Mouse (Mus musculus) ES-Bruce4 (cell line): ENCODE measurements around the gene Mllt10. TPM values are rescaled to one million over a fixed set of nuclear protein-coding genes. Genes with fewer than 3 reads are reported as not detected.

Source experiments
- H3K27ac ChIP-seq: 2 replicates; pipeline ENCODE4 v1.5.1; 2012; ENCODE audit warnings: low read length, inconsistent platforms; ENCODE audit not compliant: insufficient read depth
- H3K27me3 ChIP-seq: 2 replicates; pipeline ENCODE4 v1.6.1; 2012; ENCODE audit warnings: mild to moderate bottlenecking, low read length, inconsistent platforms; ENCODE audit not compliant: control insufficient read depth, poor library complexity, insufficient read depth, severe bottlenecking
- H3K36me3 ChIP-seq: 2 replicates; pipeline ENCODE4 v1.6.1; 2012; ENCODE audit warnings: inconsistent platforms, mild to moderate bottlenecking, low read length, moderate library complexity; ENCODE audit not compliant: control insufficient read depth, poor library complexity, insufficient read depth, severe bottlenecking
- H3K4me1 ChIP-seq: one replicate; pipeline ENCODE4 v1.8.1; 2011; ENCODE audit warnings: low read length; ENCODE audit not compliant: control insufficient read depth, insufficient read depth
- H3K4me3 ChIP-seq: 2 replicates; pipeline ENCODE4 v1.5.1; 2011; ENCODE audit warnings: low read depth, mild to moderate bottlenecking, low read length
- H3K9ac ChIP-seq: 2 replicates; pipeline ENCODE4 v1.6.1; 2012; ENCODE audit warnings: low read depth, mild to moderate bottlenecking, inconsistent platforms; ENCODE audit not compliant: poor library complexity, severe bottlenecking
- H3K9me3 ChIP-seq: replicated peaks from 2 replicates; pipeline ENCODE4 v1.6.1; 2012; ENCODE audit warnings: mild to moderate bottlenecking, low read length, inconsistent platforms; ENCODE audit not compliant: control insufficient read depth, poor library complexity, insufficient read depth, severe bottlenecking
- CTCF ChIP-seq: IDR thresholded peaks from one replicate; pipeline ENCODE4 v1.8.1; 2011; ENCODE audit warnings: low read depth, low read length
- EP300 ChIP-seq: IDR thresholded peaks from 2 replicates; pipeline ENCODE4 v1.6.1; 2011; ENCODE audit warnings: low read depth, low read length; ENCODE audit not compliant: insufficient read depth
- POLR2A ChIP-seq: IDR thresholded peaks from one replicate; pipeline ENCODE4 v1.8.1; 2011; ENCODE audit warnings: low read length; ENCODE audit not compliant: insufficient read depth
- polyA plus RNA-seq: library from polyadenylated mRNA; stranded (reverse); fragments of >200 nt; gene quantifications from 2 replicates; pipeline ENCODE4 v1.2.4, GENCODE M21; 2011; ENCODE audit warnings: low read depth; ENCODE audit not compliant: missing spikeins, insufficient read depth, insufficient read length

Mllt10 gene
- polyA plus RNA-seq, 1 experiment: 78.9 TPM

GRCm38 (mm10) chr2:18181631-18182030, 126.6 kb downstream of the Mllt10 start:
- peaks cover 2% of the 10 kb centered on the region; the same call in 1 of the 2 replicates for H3K36me3 ChIP-seq
- TF ChIP-seq EP300 (no peak), POLR2A (no peak), CTCF (no peak)
- no peak overlapping the region for H3K27ac ChIP-seq
- H3K27me3 ChIP-seq: no peaks in the 10 kb centered on the region
- no peaks in the 10 kb centered on the region for H3K9me3 ChIP-seq
- H3K4me1 ChIP-seq: peaks cover 2% of the 10 kb centered on the region
- H3K4me3 ChIP-seq: no peak overlapping the region
- H3K9ac ChIP-seq: no peak overlapping the region

- peaks cover 2% of the 10 kb centered on the region for H3K4me1 ChIP-seq
- no peaks in the 10 kb centered on the region for H3K27me3 ChIP-seq
- peaks cover 6% of the 10 kb centered on the region for H3K36me3 ChIP-seq
- no peaks in the 10 kb centered on the region for H3K9me3 ChIP-seq
- H3K4me3 ChIP-seq: no peak overlapping the region
- H3K27ac ChIP-seq: no peak overlapping the region
- TF ChIP-seq CTCF (no peak), EP300 (no peak), POLR2A (no peak)
- H3K9ac ChIP-seq: no peak overlapping the region
Measured at GRCm38 (mm10) chr2:18183079-18183478, 128.0 kb downstream of the Mllt10 start.

- TF ChIP-seq POLR2A (no peak), CTCF (no peak), EP300 (no peak)
- no peak overlapping the region for H3K9ac ChIP-seq
- peaks cover 2% of the 10 kb centered on the region for H3K4me1 ChIP-seq
- peaks cover 20% of the 10 kb centered on the region for H3K36me3 ChIP-seq
- no peaks in the 10 kb centered on the region; the same call in 1 of the 2 replicates for H3K9me3 ChIP-seq
- H3K27ac ChIP-seq: no peak overlapping the region
- H3K4me3 ChIP-seq: no peak overlapping the region
- no peaks in the 10 kb centered on the region for H3K27me3 ChIP-seq
Measured at GRCm38 (mm10) chr2:18188367-18188766, 133.3 kb downstream of the Mllt10 start.

- H3K4me1 ChIP-seq: no peaks in the 10 kb centered on the region
- H3K27ac ChIP-seq: no peak overlapping the region
- peaks cover 24% of the 10 kb centered on the region for H3K36me3 ChIP-seq
- no peak overlapping the region for H3K4me3 ChIP-seq
- H3K9ac ChIP-seq: no peak overlapping the region
- H3K27me3 ChIP-seq: no peaks in the 10 kb centered on the region
- no peaks in the 10 kb centered on the region; the same call in 1 of the 2 replicates for H3K9me3 ChIP-seq
- no peak for TF ChIP-seq CTCF
- TF ChIP-seq POLR2A: no peak
- TF ChIP-seq EP300: no peak
Measured at GRCm38 (mm10) chr2:18195285-18195684, 140.2 kb downstream of the Mllt10 start.

- Histone ChIP-seq H3K4me3 (no peak overlapping the region), H3K9ac (no peak overlapping the region), H3K4me1 (no peaks in the 10 kb centered on the region), H3K36me3 (peaks cover 24% of the 10 kb centered on the region), H3K27me3 (no peaks in the 10 kb centered on the region), H3K27ac (no peak overlapping the region), H3K9me3 (no peaks in the 10 kb centered on the region)
- TF ChIP-seq POLR2A (no peak), CTCF (no peak), EP300 (no peak)
Measured at GRCm38 (mm10) chr2:18195691-18196396, 140.8 kb downstream of the Mllt10 start.

GRCm38 (mm10) chr2:18201820-18202462, 146.9 kb downstream of the Mllt10 start:
- H3K4me1 ChIP-seq: no peaks in the 10 kb centered on the region
- no peak overlapping the region for H3K9ac ChIP-seq
- no peak overlapping the region for H3K4me3 ChIP-seq
- no peaks in the 10 kb centered on the region for H3K9me3 ChIP-seq
- no peak overlapping the region for H3K27ac ChIP-seq
- TF ChIP-seq POLR2A (no peak), CTCF (no peak), EP300 (no peak)
- no peaks in the 10 kb centered on the region for H3K27me3 ChIP-seq
- peaks cover 27% of the 10 kb centered on the region for H3K36me3 ChIP-seq
